Mouse (Mus musculus): Measurements from ENCODE around the gene Gm20388.

DNA sequence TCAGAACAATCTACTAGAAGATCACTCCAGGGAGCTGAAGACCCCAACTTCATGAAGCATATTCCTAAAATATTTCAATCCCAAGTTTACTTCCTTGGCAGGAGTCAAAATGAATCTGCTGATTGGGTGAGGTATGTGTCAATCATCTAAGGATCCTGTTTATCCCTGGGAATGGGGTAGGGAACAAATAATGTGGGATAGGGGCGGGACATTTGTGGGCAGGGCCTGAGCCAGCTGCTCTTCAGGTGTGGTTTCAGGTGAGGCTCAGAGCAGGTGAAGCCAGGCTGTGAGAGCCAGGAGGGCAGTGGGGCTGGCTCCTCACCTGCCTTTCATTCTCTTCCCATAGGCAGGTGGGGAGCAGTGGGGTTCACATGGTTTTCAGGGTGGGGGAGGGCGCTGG lies 2816.1 kb downstream of the Gm20388 start:
- TF ChIP-seq CTCF (IDR thresholded peaks at IDR 0.05; ENCODE audit: borderline replicate concordance, insufficient read depth, low read depth, low read length) (no peak), POLR2A (IDR thresholded peaks at IDR 0.05; ENCODE audit: borderline replicate concordance, insufficient read depth, low read length) (no peak)
